Mouse (Mus musculus): ENCODE results near the gene Lrrn2. TPM values are rescaled to one million over a fixed set of nuclear protein-coding genes. Genes with fewer than 3 reads are reported as not detected.

The Lrrn2 gene
- polyA plus RNA-seq, 1 experiment from 2014 or later, result 0.55 TPM

Small RNA genes within 50 kb of the gene (microRNA-seq; reads per million reads assigned to microRNA genes)
- not detected for gene Gm44300

Other genes with a start within 250 kb of the Lrrn2 start
- 0.12 and 0.26 TPM in 2 replicates for gene Nfasc, start 138.5 kb upstream of the Lrrn2 start, polyA plus RNA-seq (2016; fragmentation: Nextera tagmentation; extraction: Ambion mirVana)
- gene Mdm4, start 150.3 kb downstream of the Lrrn2 start, polyA plus RNA-seq (2016; fragmentation: Nextera tagmentation; extraction: Ambion mirVana), result 24.9 and 26.2 TPM in 2 replicates
- 1.8 and 1.9 TPM in 2 replicates for gene Pik3c2b, start 165.4 kb downstream of the Lrrn2 start, polyA plus RNA-seq (2016; fragmentation: Nextera tagmentation; extraction: Ambion mirVana)

Measured in liver, embryonic 12.5 days (tissue).